Mouse (Mus musculus): ENCODE data around the gene Smco3.

DNA sequence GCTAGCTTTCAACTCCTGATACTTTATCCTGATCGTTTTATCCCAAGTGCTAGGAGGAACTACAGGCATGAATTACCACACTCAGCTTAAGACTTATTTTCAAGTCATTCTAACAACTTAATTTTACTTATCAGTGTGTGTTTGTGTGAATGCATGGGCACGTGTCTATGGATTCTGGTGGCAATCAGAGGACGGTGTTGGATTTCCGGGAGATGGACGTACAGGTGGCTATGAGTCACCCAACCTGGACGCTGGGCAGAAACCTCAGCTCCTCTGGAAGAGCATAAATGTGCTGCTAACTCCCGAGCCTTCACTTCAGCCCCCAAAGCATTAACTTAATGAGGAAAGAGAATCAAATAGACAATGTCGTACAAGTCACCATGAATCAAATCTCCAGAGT is 10.3 kb downstream of the Smco3 start:
- no peak for TF ChIP-seq GATA1 (IDR thresholded peaks at IDR 0.05; ENCODE audit: borderline replicate concordance, low read length)
- TF ChIP-seq CTCF (IDR thresholded peaks at IDR 0.05; ENCODE audit: low read depth, low read length): no peak
- no peak for TF ChIP-seq GATA2 (IDR thresholded peaks at IDR 0.05; ENCODE audit: borderline replicate concordance, low read depth, low read length)
- no peak for TF ChIP-seq TAL1 (conservative IDR thresholded peaks at IDR 0.05; ENCODE audit: low read depth, low read length)
- no peak for TF ChIP-seq POLR2AphosphoS5 (IDR thresholded peaks at IDR 0.05; ENCODE audit: insufficient replicate concordance, low read depth, low read length)

All from G1E (cell line).